Mouse (Mus musculus) adrenal gland, postnatal 14 days (tissue): ENCODE results near the gene Nr6a1. TPM values are rescaled to one million over a fixed set of nuclear protein-coding genes. Genes with fewer than 3 reads are reported as not detected.

ENCODE experiments used
- DNase-seq: peaks from one replicate; pipeline ENCODE4 v3.0.0; 2021; ENCODE audit warnings: mixed read lengths
- long read RNA-seq, 2 experiments: library from polyadenylated mRNA; stranded (forward); transcript quantifications; one replicate each; pipeline ENCODE4 v2.0.0; 2021
- total RNA-seq: library from RNA; stranded (reverse); gene quantifications from 2 replicates; pipeline ENCODE4 v1.2.3, GENCODE M21; 2021

Nr6a1 gene
- total RNA-seq, result 4.5 and 7.7 TPM in 2 replicates
- long read RNA-seq, experiment 1, partial matches to known transcripts, result 1 of 5 reads
- long read RNA-seq, experiment 1, other reads (novel, unspliced or antisense), result 4 of 5 reads
- long read RNA-seq, experiment 2, full-length matches to known transcripts, result 1 of 2 reads
- long read RNA-seq, experiment 2, partial matches to known transcripts, result 0 of 2 reads
- long read RNA-seq, experiment 2, other reads (novel, unspliced or antisense), result 1 of 2 reads

DNA sequence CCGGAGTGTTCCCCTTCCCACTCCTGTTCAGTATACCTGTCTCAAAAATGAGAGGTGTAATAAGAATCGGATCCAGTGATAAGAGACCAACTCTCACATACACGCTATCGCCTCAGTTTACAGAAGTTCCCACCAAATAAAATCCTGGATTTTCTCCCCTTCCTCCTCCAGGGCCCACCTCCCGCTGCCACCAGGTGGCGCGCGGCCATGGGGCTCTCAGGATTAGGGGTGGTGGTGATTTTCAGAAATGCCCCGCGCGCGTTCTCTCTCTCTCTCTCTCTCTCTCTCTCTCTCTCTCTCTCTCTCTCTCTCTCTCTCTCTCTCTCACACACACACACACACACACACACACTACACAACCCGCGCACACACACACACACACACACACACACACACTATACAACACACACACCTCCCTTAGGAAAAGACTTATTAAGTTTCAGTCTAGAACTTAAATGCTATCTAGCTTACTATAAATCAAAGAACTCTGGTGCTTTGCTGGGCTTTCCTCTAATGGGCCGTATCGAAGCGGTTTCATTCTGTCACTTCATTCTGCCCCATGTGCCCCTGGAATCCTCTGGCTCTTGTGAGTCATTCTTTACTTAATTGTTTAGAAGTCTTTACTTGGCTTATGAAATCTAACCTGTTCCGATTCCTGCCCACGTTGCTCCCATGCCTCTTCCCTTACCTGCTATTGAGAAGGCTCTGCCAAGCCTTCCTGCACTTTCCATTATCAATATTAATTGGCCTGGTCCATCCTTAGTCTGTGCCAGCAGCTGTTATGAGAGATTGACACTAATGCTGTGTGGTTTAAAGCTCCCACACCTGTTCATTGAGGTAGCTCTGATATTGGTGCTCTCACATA lies at the start of gene Nr6a1:
Gene Nr6a1 (minus strand): TSS at position 574 of the 865 bp plus-strand sequence.
- DNase-seq, result peak; percentile 87

DNA sequence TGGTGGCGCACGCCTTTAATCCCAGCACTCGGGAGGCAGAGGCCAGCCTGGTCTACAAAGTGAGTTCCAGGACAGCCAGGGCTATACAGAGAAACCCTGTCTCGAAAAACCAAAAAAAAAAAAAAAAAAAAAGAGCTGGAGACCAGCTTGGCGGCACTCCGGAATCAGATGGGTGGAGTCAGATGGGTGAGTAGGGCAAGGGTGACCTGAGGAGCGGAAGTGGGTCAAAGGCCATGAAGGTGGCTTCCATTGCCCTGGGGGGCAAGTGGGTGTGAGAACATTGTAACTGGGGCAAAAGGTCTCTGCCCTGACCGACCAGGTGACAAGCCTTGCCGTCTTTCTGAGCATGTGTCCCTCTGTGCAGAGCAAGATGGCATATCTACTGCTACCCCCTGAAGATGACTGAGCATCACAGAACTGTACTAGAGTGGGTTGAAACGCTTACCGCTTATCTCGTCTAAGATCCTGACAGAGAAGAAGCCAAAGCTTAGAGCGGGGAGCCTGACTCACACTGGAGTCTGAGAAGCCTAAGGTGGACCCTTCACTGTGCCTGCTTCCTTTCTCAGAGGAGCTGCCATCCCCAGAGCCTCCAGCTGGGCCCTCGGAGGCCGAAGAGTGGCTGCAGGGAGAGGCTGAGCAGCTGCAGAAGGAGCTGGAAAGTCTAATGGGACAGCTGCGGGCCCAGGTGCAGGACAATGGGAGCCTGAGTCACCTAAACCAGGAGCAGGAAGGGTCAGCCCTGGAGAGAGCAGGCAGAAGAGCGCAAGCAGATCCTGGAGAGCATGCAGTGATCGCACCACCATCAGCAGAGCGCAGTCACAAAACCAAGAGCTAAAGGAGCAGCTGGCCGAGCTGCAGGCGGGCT lies 48.7 kb upstream of the Nr6a1 start:
- DNase-seq, result no peak

- DNase-seq, result no peak
Observed at GRCm38 (mm10) chr2:38975181-38975580, 47.7 kb upstream of the Nr6a1 start.

- peak; percentile 34 for DNase-seq
Observed at GRCm38 (mm10) chr2:38974171-38974570, 46.7 kb upstream of the Nr6a1 start.

DNA sequence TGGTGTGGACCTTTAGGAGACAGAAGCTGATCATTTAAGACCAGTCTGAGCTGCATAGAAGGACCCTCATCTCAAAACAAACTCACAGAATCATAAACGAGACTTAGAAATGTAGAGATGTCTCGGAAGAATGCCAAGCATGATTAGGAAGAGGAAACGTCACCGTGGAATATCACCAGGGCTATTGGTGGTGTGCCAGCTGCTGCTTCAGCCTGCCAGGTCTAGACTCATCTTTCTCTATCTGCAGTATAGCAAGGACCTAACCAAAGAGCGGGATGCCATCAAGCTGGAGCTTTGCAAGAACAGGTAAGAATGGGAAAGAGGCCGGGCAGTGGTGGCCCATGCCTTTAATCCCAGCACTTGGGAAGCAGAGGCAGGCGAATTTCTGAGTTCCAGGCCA lies 46.2 kb upstream of the Nr6a1 start:
- peak; percentile 67 for DNase-seq

DNA sequence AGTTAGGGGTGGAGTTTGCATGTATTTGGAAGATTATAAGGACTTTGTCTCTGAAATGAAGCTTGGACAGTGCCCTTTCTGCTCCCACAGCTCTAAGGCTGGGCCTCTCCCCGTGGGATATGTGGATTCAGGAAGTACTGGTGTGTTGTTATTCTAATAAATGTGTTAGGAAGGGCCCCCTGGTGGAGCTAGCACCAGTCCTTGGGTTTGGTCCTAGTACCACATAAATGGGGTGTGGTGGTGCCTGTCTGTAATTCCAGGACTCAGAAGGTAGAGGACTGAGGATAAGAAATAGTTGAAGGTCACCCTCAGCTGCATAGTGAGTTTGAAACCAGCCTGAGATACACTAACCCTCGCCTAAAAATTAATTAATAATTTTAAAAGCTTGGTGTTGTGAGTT lies 45.7 kb upstream of the Nr6a1 start:
- no peak for DNase-seq

GRCm38 (mm10) chr2:38970057-38970456 lies 42.6 kb upstream of the Nr6a1 start:
- DNase-seq, result no peak

- DNase-seq, result no peak
Observed at GRCm38 (mm10) chr2:38969650-38970049, 42.2 kb upstream of the Nr6a1 start.

DNA sequence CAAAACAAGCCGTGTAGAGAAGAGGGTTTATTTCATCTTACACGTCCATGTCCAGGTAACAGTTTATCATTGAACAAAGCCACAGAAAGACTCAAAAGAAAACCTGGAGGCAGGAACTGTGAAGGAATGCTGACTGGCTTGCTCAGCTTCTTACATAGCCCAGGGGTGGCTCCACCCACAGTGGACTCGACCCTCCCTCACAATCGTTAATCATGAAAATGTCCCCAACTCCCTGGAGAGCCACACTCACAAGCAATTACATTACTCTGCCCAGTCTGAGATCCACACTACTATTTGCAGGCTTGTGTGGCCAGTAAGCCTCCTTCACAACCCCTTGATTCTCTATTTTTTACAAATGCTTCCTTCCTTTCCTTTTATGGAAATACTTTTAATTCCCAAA lies 36.7 kb upstream of the Nr6a1 start:
- no peak for DNase-seq

DNA sequence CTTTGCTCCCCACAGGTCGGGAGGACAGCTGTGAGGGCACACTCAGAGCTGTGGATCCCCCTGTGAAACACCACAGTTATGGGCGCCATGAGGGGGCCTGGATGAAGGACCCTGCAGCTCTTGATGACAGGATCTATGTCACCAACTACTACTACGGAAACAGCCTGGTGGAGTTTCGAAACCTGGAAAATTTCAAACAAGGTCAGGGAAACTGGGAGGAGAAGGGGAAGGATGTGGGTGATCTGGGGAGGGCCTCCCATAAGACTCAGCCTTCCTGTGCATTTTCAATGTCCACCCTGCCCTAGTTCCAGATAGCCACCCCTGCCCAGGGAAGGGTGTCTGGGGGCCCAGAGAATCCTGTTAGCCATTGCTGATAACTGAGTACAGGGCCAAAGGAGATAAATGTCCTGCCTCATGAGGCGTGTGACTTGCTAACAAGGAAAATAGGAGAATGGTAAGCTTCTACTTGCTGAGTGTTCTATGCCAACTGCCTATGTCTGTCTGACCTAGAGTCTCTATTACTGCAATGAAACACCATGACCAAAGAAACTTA lies 30.3 kb upstream of the Nr6a1 start:
- DNase-seq, result no peak

DNA sequence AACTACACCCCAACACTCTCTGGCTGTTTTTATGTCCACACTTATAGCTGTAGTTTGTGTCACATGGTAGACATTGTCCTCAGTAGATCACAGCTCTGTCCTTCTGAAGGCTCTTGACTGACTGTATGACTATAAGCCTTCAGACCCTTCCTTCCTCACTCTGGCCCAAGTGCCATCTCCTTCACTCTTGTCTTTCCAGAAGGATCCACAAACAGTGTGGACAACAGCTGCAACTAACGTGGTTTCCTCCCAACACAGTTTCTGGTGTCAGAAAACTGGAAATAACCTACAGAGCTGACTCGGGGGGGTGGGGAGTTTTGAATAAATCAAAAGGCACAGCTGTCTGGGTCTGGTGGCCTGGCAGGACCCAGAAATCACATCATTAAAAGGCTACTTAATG lies 28.6 kb upstream of the Nr6a1 start:
- DNase-seq, result no peak

GRCm38 (mm10) chr2:38953152-38953883 lies 25.8 kb upstream of the Nr6a1 start:
- peak; percentile 90 for DNase-seq

GRCm38 (mm10) chr2:38950281-38950719 lies 22.8 kb upstream of the Nr6a1 start:
- peak; percentile 96 for DNase-seq

DNA sequence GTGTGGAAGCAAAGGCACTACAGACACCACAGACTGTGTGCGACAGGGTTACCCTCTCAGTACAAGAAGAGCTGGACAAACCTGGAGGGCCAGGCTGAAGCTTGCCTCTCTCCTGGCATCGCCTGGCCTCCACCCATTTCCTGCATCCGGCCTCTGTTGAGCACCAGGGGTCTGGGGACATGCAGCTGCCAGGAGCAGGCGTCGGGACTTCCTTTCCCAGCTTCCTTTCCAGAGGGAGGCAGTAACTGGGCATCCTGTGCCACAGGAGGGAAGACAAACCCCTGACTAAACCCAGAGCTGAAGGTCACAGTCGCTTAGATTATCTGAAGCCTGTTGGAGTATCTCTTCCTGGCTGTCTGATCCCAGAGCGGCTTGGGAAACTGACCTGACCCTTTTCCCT lies 20.1 kb upstream of the Nr6a1 start:
- peak; percentile 61 for DNase-seq

GRCm38 (mm10) chr2:38944460-38945161 lies 17.1 kb upstream of the Nr6a1 start:
- DNase-seq, result peak; percentile 76

DNA sequence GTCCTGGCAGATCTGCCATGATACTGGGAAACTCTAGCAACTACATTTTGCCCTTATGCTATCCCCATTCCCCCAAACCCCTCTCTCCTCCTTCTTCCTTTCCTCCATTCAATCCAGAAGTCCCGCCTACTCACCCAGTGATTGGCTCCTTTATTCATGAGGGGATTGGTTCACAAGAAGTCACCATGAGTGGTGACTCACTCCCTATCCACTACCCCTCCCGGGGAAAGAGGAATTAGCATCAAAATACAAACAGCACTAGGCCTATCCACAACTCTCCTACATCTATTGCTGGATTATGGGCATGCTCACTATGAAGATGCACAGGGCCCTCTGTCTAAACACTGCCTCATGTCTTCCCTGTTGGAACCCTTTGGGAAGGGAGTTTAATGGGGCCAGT lies 16.5 kb upstream of the Nr6a1 start:
- no peak for DNase-seq

DNA sequence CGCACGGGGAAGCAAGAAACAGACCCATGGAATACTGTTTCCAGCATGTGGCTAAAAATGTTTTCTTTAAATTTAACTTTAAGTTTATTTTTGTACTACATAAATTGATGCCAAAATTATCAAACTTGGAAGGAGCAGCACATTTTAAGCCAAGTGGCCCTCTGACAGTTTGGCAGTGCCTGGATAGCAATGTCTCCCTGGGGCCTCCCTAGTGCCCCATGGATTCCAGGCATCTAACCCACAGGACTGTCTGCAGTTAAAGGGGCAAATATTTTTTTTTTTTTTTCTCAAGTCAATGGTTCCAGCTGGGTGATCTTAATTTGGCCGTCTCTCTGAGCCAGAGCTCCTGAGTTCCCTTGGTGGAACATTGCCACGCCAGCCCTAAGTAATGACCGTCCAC lies 15.7 kb upstream of the Nr6a1 start:
- no peak for DNase-seq

GRCm38 (mm10) chr2:38941898-38942297 lies 14.4 kb upstream of the Nr6a1 start:
- DNase-seq, result no peak

GRCm38 (mm10) chr2:38941426-38941825 lies 13.9 kb upstream of the Nr6a1 start:
- no peak for DNase-seq

DNA sequence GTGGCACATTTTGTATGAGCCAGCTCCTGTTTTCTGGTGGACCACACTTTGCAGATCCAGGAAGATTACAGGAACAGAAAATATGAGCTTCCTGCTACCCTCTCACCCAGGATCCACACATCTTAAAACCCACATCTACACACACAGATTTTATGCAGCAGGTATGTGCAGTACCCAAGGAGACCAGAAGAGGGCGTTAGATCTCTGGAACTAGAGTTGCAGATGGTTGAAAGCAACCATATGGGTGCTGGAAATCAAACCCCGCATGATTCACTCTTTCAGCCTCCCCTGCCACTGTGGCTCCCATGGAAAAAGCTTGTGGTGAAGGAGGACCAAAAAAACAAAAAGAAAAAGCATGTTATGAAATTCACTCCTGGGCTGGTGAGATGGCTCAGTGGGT lies 11.6 kb upstream of the Nr6a1 start:
- no peak for DNase-seq

- no peak for DNase-seq
Observed at GRCm38 (mm10) chr2:38938007-38938406, 10.5 kb upstream of the Nr6a1 start.
